Mouse (Mus musculus) kidney, adult 2 months (tissue): Measurements from ENCODE around the gene Gm13090.

Source experiments
- CTCF ChIP-seq: fragments of 200-500 bp; conservative IDR thresholded peaks from 2 replicates; pipeline ENCODE4 v1.5.1; 2011; ENCODE audit warnings: low read depth, mild to moderate bottlenecking, control low read depth, low read length, moderate library complexity, mixed read lengths; ENCODE audit not compliant: insufficient read depth, insufficient read length
- POLR2A ChIP-seq: fragments of 200-500 bp; IDR thresholded peaks from one replicate; pipeline ENCODE4 v1.6.1; 2011; ENCODE audit warnings: low read depth, low read length, control low read depth

- TF ChIP-seq CTCF (no peak), POLR2A (no peak)
These were observed 51.1 kb downstream of the Gm13090 start for GRCm38 (mm10) chr4:151140368-151140982.
